Mouse (Mus musculus): ENCODE measurements around the gene Adam15. TPM values are rescaled to one million over a fixed set of nuclear protein-coding genes. Genes with fewer than 3 reads are reported as not detected.
A peak's percentile ranks its signal among the peaks of the same experiment; 100 is the strongest.

Gene Adam15
- polyA plus RNA-seq, 1 experiment = 95.1 TPM

GRCm38 (mm10) chr3:89296761-89297396 is 52.9 kb downstream of the Adam15 start:
- no peak overlapping the region for H3K27ac ChIP-seq (ENCODE audit: insufficient read depth, low read depth, low read length)
- no peak for DNase-seq
- H3K4me1 ChIP-seq (ENCODE audit: control insufficient read depth, insufficient read depth, low read length) = peaks cover 9% of the 10 kb centered on the region; the same call in 1 of the 2 replicates
- WGBS = 81% methylated on average over 11 of the region's 11 CpGs
- H3K36me3 ChIP-seq (ENCODE audit: control insufficient read depth, insufficient read depth, low read length) = no peaks in the 10 kb centered on the region
- no peak for TF ChIP-seq POLR2A (IDR thresholded peaks at IDR 0.05; ENCODE audit: low read depth, low read length)
- TF ChIP-seq CTCF (conservative IDR thresholded peaks at IDR 0.05; ENCODE audit: insufficient read depth, insufficient read length, low read depth, low read length) = no peak
- H3K4me3 ChIP-seq (ENCODE audit: insufficient read depth, low read depth, low read length) = no peak overlapping the region
- no peaks in the 10 kb centered on the region for H3K27me3 ChIP-seq (replicated peaks; ENCODE audit: control insufficient read depth, insufficient read depth, low read length)

- TF ChIP-seq POLR2A (IDR thresholded peaks at IDR 0.05; ENCODE audit: low read depth, low read length) (no peak), CTCF (conservative IDR thresholded peaks at IDR 0.05; ENCODE audit: insufficient read depth, insufficient read length, low read depth, low read length) (no peak)
Observed at GRCm38 (mm10) chr3:89295685-89296230, 54.0 kb downstream of the Adam15 start.

GRCm38 (mm10) chr3:89294195-89294594 is 55.6 kb downstream of the Adam15 start:
- 56% methylated on average over 5 of the region's 5 CpGs for WGBS

More at GRCm38 (mm10) chr3:89295685-89296230, 54.0 kb downstream of the Adam15 start:
- DNase-seq = no peak
- Histone ChIP-seq H3K4me1 (ENCODE audit: control insufficient read depth, insufficient read depth, low read length) (peaks cover 9% of the 10 kb centered on the region; the same call in 1 of the 2 replicates), H3K27ac (ENCODE audit: insufficient read depth, low read depth, low read length) (no peak overlapping the region), H3K27me3 (replicated peaks; ENCODE audit: control insufficient read depth, insufficient read depth, low read length) (no peaks in the 10 kb centered on the region), H3K4me3 (ENCODE audit: insufficient read depth, low read depth, low read length) (no peak overlapping the region), H3K36me3 (ENCODE audit: control insufficient read depth, insufficient read depth, low read length) (no peaks in the 10 kb centered on the region)
- WGBS = 78% methylated on average over 8 of the region's 8 CpGs

GRCm38 (mm10) chr3:89293247-89293918 is 56.4 kb downstream of the Adam15 start:
- no peak for TF ChIP-seq POLR2A (IDR thresholded peaks at IDR 0.05; ENCODE audit: low read depth, low read length)
- TF ChIP-seq CTCF (conservative IDR thresholded peaks at IDR 0.05; ENCODE audit: insufficient read depth, insufficient read length, low read depth, low read length) = no peak
- DNase-seq = peak; percentile 86
- 64% methylated on average over 11 of the region's 11 CpGs for WGBS
- Histone ChIP-seq H3K36me3 (ENCODE audit: control insufficient read depth, insufficient read depth, low read length) (no peaks in the 10 kb centered on the region), H3K27me3 (replicated peaks; ENCODE audit: control insufficient read depth, insufficient read depth, low read length) (no peaks in the 10 kb centered on the region), H3K4me3 (ENCODE audit: insufficient read depth, low read depth, low read length) (no peak overlapping the region), H3K27ac (ENCODE audit: insufficient read depth, low read depth, low read length) (peak overlapping the region; percentile 74), H3K4me1 (ENCODE audit: control insufficient read depth, insufficient read depth, low read length) (peaks cover 17% of the 10 kb centered on the region)

More at GRCm38 (mm10) chr3:89294195-89294594, 55.6 kb downstream of the Adam15 start:
- Histone ChIP-seq H3K36me3 (ENCODE audit: control insufficient read depth, insufficient read depth, low read length) (no peaks in the 10 kb centered on the region), H3K4me3 (ENCODE audit: insufficient read depth, low read depth, low read length) (no peak overlapping the region), H3K4me1 (ENCODE audit: control insufficient read depth, insufficient read depth, low read length) (peaks cover 9% of the 10 kb centered on the region; the same call in 1 of the 2 replicates), H3K27me3 (replicated peaks; ENCODE audit: control insufficient read depth, insufficient read depth, low read length) (no peaks in the 10 kb centered on the region), H3K27ac (ENCODE audit: insufficient read depth, low read depth, low read length) (peak overlapping the region; percentile 85)
- TF ChIP-seq POLR2A (IDR thresholded peaks at IDR 0.05; ENCODE audit: low read depth, low read length) (no peak), CTCF (conservative IDR thresholded peaks at IDR 0.05; ENCODE audit: insufficient read depth, insufficient read length, low read depth, low read length) (no peak)
- DNase-seq = peak; percentile 83

- 80% methylated on average over 5 of the region's 5 CpGs for WGBS
- Histone ChIP-seq H3K27me3 (replicated peaks; ENCODE audit: control insufficient read depth, insufficient read depth, low read length) (no peaks in the 10 kb centered on the region), H3K36me3 (ENCODE audit: control insufficient read depth, insufficient read depth, low read length) (no peaks in the 10 kb centered on the region), H3K4me3 (ENCODE audit: insufficient read depth, low read depth, low read length) (no peak overlapping the region), H3K27ac (ENCODE audit: insufficient read depth, low read depth, low read length) (no peak overlapping the region), H3K4me1 (ENCODE audit: control insufficient read depth, insufficient read depth, low read length) (peaks cover 24% of the 10 kb centered on the region)
- DNase-seq = no peak
- TF ChIP-seq CTCF (conservative IDR thresholded peaks at IDR 0.05; ENCODE audit: insufficient read depth, insufficient read length, low read depth, low read length) = no peak
- no peak for TF ChIP-seq POLR2A (IDR thresholded peaks at IDR 0.05; ENCODE audit: low read depth, low read length)
Observed at GRCm38 (mm10) chr3:89292303-89292702, 57.5 kb downstream of the Adam15 start.

- TF ChIP-seq CTCF (conservative IDR thresholded peaks at IDR 0.05; ENCODE audit: insufficient read depth, insufficient read length, low read depth, low read length) = no peak
- H3K4me1 ChIP-seq (ENCODE audit: control insufficient read depth, insufficient read depth, low read length) = peaks cover 24% of the 10 kb centered on the region
- no peak for DNase-seq
- no peak overlapping the region for H3K27ac ChIP-seq (ENCODE audit: insufficient read depth, low read depth, low read length)
- H3K36me3 ChIP-seq (ENCODE audit: control insufficient read depth, insufficient read depth, low read length) = no peaks in the 10 kb centered on the region
- no peaks in the 10 kb centered on the region for H3K27me3 ChIP-seq (replicated peaks; ENCODE audit: control insufficient read depth, insufficient read depth, low read length)
- WGBS = 65% methylated on average over 10 of the region's 10 CpGs
- no peak overlapping the region for H3K4me3 ChIP-seq (ENCODE audit: insufficient read depth, low read depth, low read length)
Observed at GRCm38 (mm10) chr3:89291874-89292273, 57.9 kb downstream of the Adam15 start.

Other genes with a start within 250 kb of the Adam15 start
- gene Gm43738, start 248.9 kb downstream of the Adam15 start, polyA plus RNA-seq (2012; rRNA removed) = not detected in 2 replicates
- gene Fdps, start 248.0 kb downstream of the Adam15 start, polyA plus RNA-seq (2012; rRNA removed) = 40.3 and 54.9 TPM in 2 replicates
- 79.3 and 96.0 TPM in 2 replicates for gene Pklr, start 213.9 kb downstream of the Adam15 start, polyA plus RNA-seq (2012; rRNA removed)
- gene Hcn3, start 189.8 kb downstream of the Adam15 start, polyA plus RNA-seq (2012; rRNA removed) = 1.1 and 1.4 TPM in 2 replicates
- gene Clk2, start 185.2 kb downstream of the Adam15 start, polyA plus RNA-seq (2012; rRNA removed) = 37.8 and 40.2 TPM in 2 replicates
- gene Scamp3, start 172.5 kb downstream of the Adam15 start, polyA plus RNA-seq (2012; rRNA removed) = 138 and 141 TPM in 2 replicates
- 18.3 and 18.4 TPM in 2 replicates for gene Fam189b, start 166.9 kb downstream of the Adam15 start, polyA plus RNA-seq (2012; rRNA removed)
- 61.6 and 65.3 TPM in 2 replicates for gene Gba, start 147.1 kb downstream of the Adam15 start, polyA plus RNA-seq (2012; rRNA removed)
- 5.0 and 7.9 TPM in 2 replicates for gene Thbs3, start 134.8 kb downstream of the Adam15 start, polyA plus RNA-seq (2012; rRNA removed)
- gene Mtx1, start 122.9 kb downstream of the Adam15 start, polyA plus RNA-seq (2012; rRNA removed) = 257 and 283 TPM in 2 replicates
- 45.9 and 53.8 TPM in 2 replicates for gene Muc1, start 120.9 kb downstream of the Adam15 start, polyA plus RNA-seq (2012; rRNA removed)
- 142 and 173 TPM in 2 replicates for gene Krtcap2, start 104.0 kb downstream of the Adam15 start, polyA plus RNA-seq (2012; rRNA removed)
- 9.1 and 10.5 TPM in 2 replicates for gene Trim46, start 103.7 kb downstream of the Adam15 start, polyA plus RNA-seq (2012; rRNA removed)
- gene Dpm3, start 90.6 kb downstream of the Adam15 start, polyA plus RNA-seq (2012; rRNA removed) = 431 and 562 TPM in 2 replicates
- 109 and 110 TPM in 2 replicates for gene Slc50a1, start 79.4 kb downstream of the Adam15 start, polyA plus RNA-seq (2012; rRNA removed)
- gene Efna1, start 68.9 kb downstream of the Adam15 start, polyA plus RNA-seq (2012; rRNA removed) = 54.1 and 59.2 TPM in 2 replicates
- gene Efna3, start 27.0 kb downstream of the Adam15 start, polyA plus RNA-seq (2012; rRNA removed) = 2.4 and 4.2 TPM in 2 replicates
- 8.2 and 10.4 TPM in 2 replicates for gene Efna4, start 12.0 kb downstream of the Adam15 start, polyA plus RNA-seq (2012; rRNA removed)
- 0.38 and 0.41 TPM in 2 replicates for gene Dcst2, start 12.0 kb upstream of the Adam15 start, polyA plus RNA-seq (2012; rRNA removed)
- gene Dcst1, start 15.3 kb upstream of the Adam15 start, polyA plus RNA-seq (2012; rRNA removed) = 1.8 and 2.2 TPM in 2 replicates
- 54.3 and 58.8 TPM in 2 replicates for gene Zbtb7b, start 44.8 kb upstream of the Adam15 start, polyA plus RNA-seq (2012; rRNA removed)
- gene Lenep, start 52.8 kb upstream of the Adam15 start, polyA plus RNA-seq (2012; rRNA removed) = 0.15 TPM in 1 of 2 replicates, not detected in the other
- gene Flad1, start 61.9 kb upstream of the Adam15 start, polyA plus RNA-seq (2012; rRNA removed) = 54.6 and 56.7 TPM in 2 replicates
- gene Cks1b, start 68.4 kb upstream of the Adam15 start, polyA plus RNA-seq (2012; rRNA removed) = 6.8 and 7.3 TPM in 2 replicates
- 53.2 and 57.2 TPM in 2 replicates for gene Shc1, start 68.4 kb upstream of the Adam15 start, polyA plus RNA-seq (2012; rRNA removed)
- 26.2 and 45.6 TPM in 2 replicates for gene Pygo2, start 80.2 kb upstream of the Adam15 start, polyA plus RNA-seq (2012; rRNA removed)
- gene Pbxip1, start 86.7 kb upstream of the Adam15 start, polyA plus RNA-seq (2012; rRNA removed) = 60.5 and 61.3 TPM in 2 replicates
- 20.6 and 27.2 TPM in 2 replicates for gene Pmvk, start 104.5 kb upstream of the Adam15 start, polyA plus RNA-seq (2012; rRNA removed)
- gene Kcnn3, start 170.2 kb upstream of the Adam15 start, polyA plus RNA-seq (2012; rRNA removed) = 1.3 TPM in 2 replicates

Measured in kidney, adult 2 months (tissue).